ENCODE assay signal across 13 mouse cellular contexts in the genomic region with DNA sequence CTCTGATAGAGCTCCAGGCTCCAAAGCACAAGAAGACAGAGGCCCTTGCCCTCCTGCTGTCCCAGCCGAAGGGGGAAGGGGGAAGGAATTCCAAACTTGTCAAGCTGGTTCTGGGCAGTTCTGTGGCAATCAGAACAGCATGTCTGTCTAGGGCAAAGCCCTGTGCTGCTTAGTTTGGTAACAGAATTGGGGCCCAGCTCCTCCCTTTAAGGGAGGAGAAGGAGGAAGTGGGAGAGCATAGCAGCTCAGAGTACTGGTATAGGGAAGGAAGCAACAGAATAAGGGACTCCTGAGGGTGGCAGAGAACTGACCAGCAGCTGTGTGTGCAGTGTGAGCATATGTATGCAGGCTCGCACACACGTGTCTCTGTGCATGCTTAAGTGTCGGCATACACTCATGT. TPM values are rescaled to one million over a fixed set of nuclear protein-coding genes. Genes with fewer than 3 reads are reported as not detected.
A peak's percentile ranks its signal among the peaks of the same experiment; 100 is the strongest.
DNase-seq lines count a peak whose midpoint lies in the region; ATAC-seq and TF ChIP-seq lines count a peak whose summit lies in the region.
"Had no signal": no experiment of that assay in that cellular context is flagged by ENCODE, and none has a peak within 500 bp of the region (broad histone marks: within the 10 kb centered on the region; RNA-seq: fewer than 3 reads in every experiment).

No protein-coding gene starts in this region.

- H3K4me2 ChIP-seq in lung, embryonic 15.5 days: no peak overlapping the region
- no peak overlapping the region for H3K4me2 ChIP-seq in stomach, postnatal 0 days (replicated peaks; ENCODE audit: low read depth)
- no peak overlapping the region for H3K4me2 ChIP-seq in neural tube, embryonic 15.5 days

- TF ChIP-seq EP300 in stomach, postnatal 0 days (optimal IDR thresholded peaks at IDR 0.05): no peak

- TF ChIP-seq CTCF in stomach, postnatal 0 days (IDR thresholded peaks at IDR 0.05; ENCODE audit: low read depth): no peak

- 70% methylated on average over 4 of the region's 4 CpGs for WGBS in embryonic facial prominence, embryonic 10.5 days
- WGBS in lung, embryonic 15.5 days: 60% methylated on average over 4 of the region's 4 CpGs
- WGBS in stomach, postnatal 0 days: 60% methylated on average over 4 of the region's 4 CpGs
- 77% methylated on average over 4 of the region's 4 CpGs for WGBS in neural tube, embryonic 15.5 days

- peak; percentile 52; the same call in 1 of the 2 replicates for ATAC-seq in lung, embryonic 15.5 days (ENCODE audit: borderline replicate concordance, extremely low read depth, low FRiP score, low TSS enrichment)
- ATAC-seq in stomach, postnatal 0 days (ENCODE audit: low FRiP score, low TSS enrichment): peak; percentile 73
- ATAC-seq in neural tube, embryonic 15.5 days (ENCODE audit: low FRiP score): no peak

- no peak overlapping the region for H3K27ac ChIP-seq in embryonic facial prominence, embryonic 10.5 days (replicated peaks)
- H3K27ac ChIP-seq in lung, embryonic 15.5 days: peak overlapping the region; percentile 37; the same call in 1 of the 2 replicates
- no peak overlapping the region for H3K27ac ChIP-seq in stomach, postnatal 0 days (replicated peaks)
- H3K27ac ChIP-seq in neural tube, embryonic 15.5 days (replicated peaks): no peak overlapping the region

- H3K36me3 ChIP-seq in embryonic facial prominence, embryonic 10.5 days (replicated peaks): no peaks in the 10 kb centered on the region
- H3K36me3 ChIP-seq in lung, embryonic 15.5 days: no peaks in the 10 kb centered on the region
- no peaks in the 10 kb centered on the region for H3K36me3 ChIP-seq in stomach, postnatal 0 days (ENCODE audit: control insufficient read depth, insufficient read depth, low read length)
- H3K36me3 ChIP-seq in neural tube, embryonic 15.5 days: no peaks in the 10 kb centered on the region

- H3K9me3 ChIP-seq in embryonic facial prominence, embryonic 10.5 days: no peaks in the 10 kb centered on the region
- H3K9me3 ChIP-seq in lung, embryonic 15.5 days: no peaks in the 10 kb centered on the region
- no peaks in the 10 kb centered on the region for H3K9me3 ChIP-seq in stomach, postnatal 0 days (ENCODE audit: control insufficient read depth, low read length)
- no peaks in the 10 kb centered on the region for H3K9me3 ChIP-seq in neural tube, embryonic 15.5 days (replicated peaks)

- no peaks in the 10 kb centered on the region for H3K4me1 ChIP-seq in embryonic facial prominence, embryonic 10.5 days
- H3K4me1 ChIP-seq in lung, embryonic 15.5 days: 0 out of 2 replicates have a peak, but pooled peaks cover 3% of the 10 kb centered on the region
- no peaks in the 10 kb centered on the region for H3K4me1 ChIP-seq in stomach, postnatal 0 days (replicated peaks; ENCODE audit: control insufficient read depth, insufficient read depth)
- H3K4me1 ChIP-seq in neural tube, embryonic 15.5 days: peaks cover 3% of the 10 kb centered on the region; the same call in 1 of the 2 replicates

- H3K4me3 ChIP-seq in embryonic facial prominence, embryonic 10.5 days: no peak overlapping the region
- no peak overlapping the region for H3K4me3 ChIP-seq in lung, embryonic 15.5 days
- no peak overlapping the region for H3K4me3 ChIP-seq in stomach, postnatal 0 days (ENCODE audit: low read depth, low read length)
- no peak overlapping the region for H3K4me3 ChIP-seq in neural tube, embryonic 15.5 days (replicated peaks)

- peaks cover 6% of the 10 kb centered on the region; the same call in 1 of the 2 replicates for H3K27me3 ChIP-seq in embryonic facial prominence, embryonic 10.5 days (replicated peaks; ENCODE audit: low read depth, poor library complexity, severe bottlenecking)
- H3K27me3 ChIP-seq in lung, embryonic 15.5 days: no peaks in the 10 kb centered on the region
- H3K27me3 ChIP-seq in stomach, postnatal 0 days (ENCODE audit: control insufficient read depth, insufficient read depth, low read length): no peaks in the 10 kb centered on the region
- H3K27me3 ChIP-seq in neural tube, embryonic 15.5 days (replicated peaks): no peaks in the 10 kb centered on the region; the same call in 1 of the 2 replicates

- no peak overlapping the region for H3K9ac ChIP-seq in lung, embryonic 15.5 days
- no peak overlapping the region for H3K9ac ChIP-seq in stomach, postnatal 0 days (ENCODE audit: low read length)
- no peak overlapping the region for H3K9ac ChIP-seq in neural tube, embryonic 15.5 days (replicated peaks)

- peak; percentile 11 to 21 for DNase-seq in spleen, postnatal 36 days (ENCODE audit: low spot score in 2 of 2)
- no peak for DNase-seq in spleen, postnatal 10 days (ENCODE audit: low spot score in 2 of 2)
- DNase-seq in embryonic facial prominence, embryonic 10.5 days (ENCODE audit: low spot score): peak; percentile 13
- no peak for DNase-seq in stomach, postnatal 0 days (ENCODE audit: low spot score)
- no peak for DNase-seq in cerebellum, postnatal 25 days
- no peak for DNase-seq in urinary bladder, postnatal 4 days (ENCODE audit: low spot score in 2 of 2)
- DNase-seq: left cerebral cortex, postnatal 4 days; spleen, adult 18-20 months had no signal

RNA-seq across cellular contexts. Expression of gene Lcp2, which starts 25.6 kb away (rescaled TPM):
- 1.4 and 1.5 TPM in 2 replicates for polyA plus RNA-seq in embryonic facial prominence, embryonic 10.5 days (2016; fragmentation: Nextera tagmentation; extraction: Ambion mirVana)
- polyA plus RNA-seq in lung, embryonic 15.5 days (2015; fragmentation: Nextera tagmentation; extraction: Ambion mirVana): 2.5 and 5.3 TPM in 2 replicates
- 1.2 and 1.5 TPM in 2 replicates for polyA plus RNA-seq in stomach, postnatal 0 days (2015; fragmentation: Nextera tagmentation; extraction: Ambion mirVana)
- 2.0 and 7.3 TPM in 2 replicates for polyA plus RNA-seq in neural tube, embryonic 15.5 days (2015; fragmentation: Nextera tagmentation; extraction: Ambion mirVana)

RNA-seq across cellular contexts. Expression of gene 4930469K13Rik, which starts 26.0 kb away (rescaled TPM):
- not detected in 2 replicates for polyA plus RNA-seq in embryonic facial prominence, embryonic 10.5 days (2016; fragmentation: Nextera tagmentation; extraction: Ambion mirVana)
- polyA plus RNA-seq in lung, embryonic 15.5 days (2015; fragmentation: Nextera tagmentation; extraction: Ambion mirVana): 0.46 TPM in 1 of 2 replicates, not detected in the other
- not detected in 2 replicates for polyA plus RNA-seq in stomach, postnatal 0 days (2015; fragmentation: Nextera tagmentation; extraction: Ambion mirVana)
- 22.9 and 24.1 TPM in 2 replicates for polyA plus RNA-seq in neural tube, embryonic 15.5 days (2015; fragmentation: Nextera tagmentation; extraction: Ambion mirVana)
- polyA plus RNA-seq: forebrain, embryonic 11.5 days; heart, embryonic 14.5 days; kidney, embryonic 14.5 days had no signal

Comparison
In these comparisons a context has a peak if more than half of its experiments do, and no peak if none do; other contexts are left out.
1. DNase-seq: peak in spleen, postnatal 36 days (2 of 2) and embryonic facial prominence, embryonic 10.5 days (single experiment); none in spleen, postnatal 10 days (0 of 2), stomach, postnatal 0 days (single experiment), cerebellum, postnatal 25 days (0 of 2) and urinary bladder, postnatal 4 days (0 of 2).
2. RNA of gene 4930469K13Rik, which starts 26.0 kb away (polyA plus RNA-seq): 22.9 to 24.1 TPM in neural tube, embryonic 15.5 days; 0.46 TPM in lung, embryonic 15.5 days, not detected in stomach, postnatal 0 days and not detected in embryonic facial prominence, embryonic 10.5 days; every median in the first group is over 10 times any median in the second.